Mouse (Mus musculus) hindbrain, embryonic 11.5 days (tissue): Measurements from ENCODE around the gene Gm37419. TPM values are rescaled to one million over a fixed set of nuclear protein-coding genes. Genes with fewer than 3 reads are reported as not detected.

ENCODE experiments used
- ATAC-seq: fragments of 200-750 bp; cut with Nextera tagmentation; 2 replicates; pipeline ENCODE4 v1.8.0; 2017; ENCODE audit warnings: mild to moderate bottlenecking, moderate TSS enrichment, moderate library complexity; ENCODE audit not compliant: low FRiP score
- DNase-seq: peaks from one replicate; pipeline ENCODE4 v3.0.0-alpha.2; 2015; ENCODE audit warnings: low spot score
- H3K27ac ChIP-seq: fragments of 300-500 bp; sonication (generic); 2 replicates; pipeline ENCODE4 v1.5.1; 2014; ENCODE audit warnings: mild to moderate bottlenecking, low read depth, low read length
- H3K27me3 ChIP-seq: fragments of 300-500 bp; sonication (generic); 2 replicates; pipeline ENCODE4 v1.6.1; 2014; ENCODE audit warnings: mild to moderate bottlenecking, low read length, moderate library complexity, mixed read lengths; ENCODE audit not compliant: control insufficient read depth, insufficient read depth
- H3K36me3 ChIP-seq: fragments of 300-500 bp; sonication (generic); 2 replicates; pipeline ENCODE4 v1.6.1; 2014; ENCODE audit warnings: mild to moderate bottlenecking, low read length, moderate library complexity, mixed read lengths; ENCODE audit not compliant: control insufficient read depth, insufficient read depth
- H3K4me1 ChIP-seq: fragments of 300-500 bp; sonication (generic); replicated peaks from 2 replicates; pipeline ENCODE4 v1.6.1; 2014; ENCODE audit warnings: low read length, mixed read lengths; ENCODE audit not compliant: control insufficient read depth, insufficient read depth
- H3K4me2 ChIP-seq: fragments of 300-500 bp; sonication (generic); replicated peaks from 2 replicates; pipeline ENCODE4 v1.6.1; 2014; ENCODE audit warnings: mild to moderate bottlenecking, low read depth, low read length
- H3K4me3 ChIP-seq: fragments of 300-500 bp; sonication (generic); 2 replicates; pipeline ENCODE4 v1.5.1; 2014; ENCODE audit warnings: low read depth, low read length
- H3K9ac ChIP-seq: fragments of 300-500 bp; sonication (generic); 2 replicates; pipeline ENCODE4 v1.6.1; 2014; ENCODE audit warnings: low read depth, low read length
- H3K9me3 ChIP-seq: fragments of 300-500 bp; sonication (generic); 2 replicates; pipeline ENCODE4 v1.6.1; 2016; ENCODE audit warnings: low read length; ENCODE audit not compliant: control insufficient read depth
- WGBS: fragments of 180-500 bp; shearing (Covaris S2); extraction: QIAGEN DNeasy Blood & Tissue Kit; methylation state at CpG from one replicate; pipeline ENCODE4 v1.1.7; 2014; 5-methylcytosine and 5-hydroxymethylcytosine counted together
- polyA plus RNA-seq: library from polyadenylated mRNA; unstranded; fragments of >200 nt; fragmentation: Nextera tagmentation; extraction: Ambion mirVana; gene quantifications from 2 replicates; pipeline ENCODE4 v1.2.1, GENCODE M21; 2014

Gm37419 gene
- polyA plus RNA-seq, 1 experiment from 2014 or later: not detected

- no peaks in the 10 kb centered on the region for H3K36me3 ChIP-seq
- H3K4me2 ChIP-seq: peak overlapping the region; percentile 97
- peaks cover 25% of the 10 kb centered on the region for H3K27me3 ChIP-seq
- under 1% methylated on average over 25 of the region's 25 CpGs for WGBS
- H3K9me3 ChIP-seq: no peaks in the 10 kb centered on the region
- H3K27ac ChIP-seq: peak overlapping the region; percentile 95
- no peak for ATAC-seq
- peak overlapping the region; percentile 58 for H3K4me3 ChIP-seq
- peak overlapping the region; percentile 82 for H3K9ac ChIP-seq
- H3K4me1 ChIP-seq: peaks cover 6% of the 10 kb centered on the region
- DNase-seq: peak; percentile 39
Observed at GRCm38 (mm10) chr16:23989209-23990160, 1.2 kb downstream of the Gm37419 start.

- Histone ChIP-seq H3K9ac (0 out of 2 replicates have a peak overlapping the region, but pooled peaks have one; percentile 5), H3K27ac (no peak overlapping the region), H3K4me1 (peaks cover 6% of the 10 kb centered on the region), H3K36me3 (no peaks in the 10 kb centered on the region), H3K4me3 (peak overlapping the region; percentile 58; the same call in 1 of the 2 replicates), H3K27me3 (peaks cover 18% of the 10 kb centered on the region), H3K9me3 (no peaks in the 10 kb centered on the region), H3K4me2 (peak overlapping the region; percentile 97)
- WGBS: 36% methylated on average over 11 of the region's 11 CpGs
- ATAC-seq: no peak
- no peak for DNase-seq
Observed at GRCm38 (mm10) chr16:23990161-23990970, 2.1 kb downstream of the Gm37419 start.

- Histone ChIP-seq H3K4me3 (no peak overlapping the region), H3K9me3 (no peaks in the 10 kb centered on the region), H3K36me3 (no peaks in the 10 kb centered on the region), H3K4me2 (no peak overlapping the region), H3K27ac (no peak overlapping the region), H3K9ac (no peak overlapping the region), H3K27me3 (peaks cover 11% of the 10 kb centered on the region), H3K4me1 (peaks cover 6% of the 10 kb centered on the region)
- ATAC-seq (no peak), DNase-seq (peak; percentile 87)
- 0% methylated on average over 4 of the region's 4 CpGs for WGBS
Observed at GRCm38 (mm10) chr16:23991170-23991569, 2.9 kb downstream of the Gm37419 start.

- ATAC-seq (no peak), DNase-seq (no peak)
- H3K36me3 ChIP-seq: no peaks in the 10 kb centered on the region
- H3K9me3 ChIP-seq: no peaks in the 10 kb centered on the region
- peaks cover 4% of the 10 kb centered on the region for H3K4me1 ChIP-seq
- no peak overlapping the region for H3K9ac ChIP-seq
- H3K27ac ChIP-seq: no peak overlapping the region
- H3K4me2 ChIP-seq: no peak overlapping the region
- no peak overlapping the region for H3K4me3 ChIP-seq
- WGBS: 87% methylated on average over 14 of the region's 14 CpGs
- peaks cover 4% of the 10 kb centered on the region for H3K27me3 ChIP-seq
Observed at GRCm38 (mm10) chr16:23991846-23992580, 3.7 kb downstream of the Gm37419 start.

GRCm38 (mm10) chr16:23993351-23994321, 5.4 kb downstream of the Gm37419 start:
- WGBS: 59% methylated on average over 16 of the region's 17 CpGs
- Histone ChIP-seq H3K4me3 (no peak overlapping the region), H3K9ac (no peak overlapping the region), H3K9me3 (no peaks in the 10 kb centered on the region), H3K4me2 (no peak overlapping the region), H3K4me1 (no peaks in the 10 kb centered on the region), H3K27me3 (0 out of 2 replicates have a peak, but pooled peaks cover 3% of the 10 kb centered on the region), H3K36me3 (no peaks in the 10 kb centered on the region), H3K27ac (no peak overlapping the region)
- ATAC-seq (no peak), DNase-seq (no peak)

GRCm38 (mm10) chr16:23996342-23996741, 8.1 kb downstream of the Gm37419 start:
- DNase-seq (no peak), ATAC-seq (no peak)
- Histone ChIP-seq H3K36me3 (no peaks in the 10 kb centered on the region), H3K9me3 (no peaks in the 10 kb centered on the region), H3K9ac (no peak overlapping the region), H3K4me2 (no peak overlapping the region), H3K4me1 (no peaks in the 10 kb centered on the region), H3K27ac (no peak overlapping the region), H3K4me3 (no peak overlapping the region), H3K27me3 (no peaks in the 10 kb centered on the region)
- 83% methylated on average over 7 of the region's 7 CpGs for WGBS

GRCm38 (mm10) chr16:23997228-23997627, 8.9 kb downstream of the Gm37419 start:
- H3K9me3 ChIP-seq: no peaks in the 10 kb centered on the region
- no peak overlapping the region for H3K27ac ChIP-seq
- no peak overlapping the region for H3K4me3 ChIP-seq
- H3K36me3 ChIP-seq: no peaks in the 10 kb centered on the region
- no peaks in the 10 kb centered on the region for H3K27me3 ChIP-seq
- ATAC-seq (no peak), DNase-seq (no peak)
- no peak overlapping the region for H3K4me2 ChIP-seq
- H3K4me1 ChIP-seq: no peaks in the 10 kb centered on the region
- no peak overlapping the region for H3K9ac ChIP-seq
- WGBS: 88% methylated on average over 3 of the region's 3 CpGs
